Mouse (Mus musculus) MEL-GATA-1-ER (cell line): ENCODE data around the gene Srsf3.
"Not testable (repeated sequence)": the region's sequence is repeated elsewhere in the genome, so short reads cannot be mapped to it uniquely, and the experiment has no call there.

Experiments
- DNase-seq: peaks from one replicate; pipeline ENCODE4 v3.0.0-alpha.2; 2012; ENCODE audit warnings: low read depth; ENCODE audit errors: extremely low read depth

The Srsf3 gene

DNA sequence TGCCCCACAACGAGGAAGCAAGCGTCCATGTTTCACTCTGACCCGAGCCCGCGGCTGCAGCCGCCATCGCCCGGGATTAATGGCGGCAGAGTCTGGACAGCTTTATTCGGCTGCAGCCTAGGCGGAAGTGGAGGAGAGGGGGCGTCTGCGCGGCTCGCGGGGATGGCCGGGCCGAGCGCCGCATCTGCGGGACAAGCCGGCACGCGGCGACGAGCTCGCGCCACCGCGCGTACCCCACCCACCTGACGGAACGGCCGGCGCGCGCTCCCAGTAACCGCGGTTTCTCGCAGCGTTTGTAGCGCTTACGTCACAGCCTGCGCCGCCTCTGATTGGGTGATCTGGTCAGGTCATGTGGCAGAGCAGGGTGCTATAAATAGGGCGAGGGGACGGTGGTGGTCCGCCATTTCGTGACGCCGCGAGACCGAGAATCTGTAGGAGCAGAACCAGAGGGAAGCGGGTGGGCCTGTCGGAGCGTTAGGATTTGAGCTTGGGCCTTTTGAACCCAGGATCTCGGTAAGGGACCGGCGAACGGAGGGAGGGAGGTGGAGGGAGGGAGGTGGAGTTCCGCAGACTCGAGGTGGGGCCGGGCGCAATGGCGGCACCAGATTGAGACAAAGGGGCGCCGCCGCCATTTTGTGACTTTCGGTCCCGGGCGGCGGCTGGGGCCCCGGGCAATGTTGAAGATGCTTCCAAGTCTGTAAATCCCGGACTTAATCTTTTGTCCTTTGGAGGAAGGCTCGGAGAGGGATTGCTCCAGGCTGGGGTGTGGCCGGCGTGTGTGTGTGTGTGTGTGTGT is at the start of gene Srsf3:
TSS of gene Srsf3 (plus strand) at position 355 of the 796 bp plus-strand sequence.
- DNase-seq = peak; percentile 89

DNA sequence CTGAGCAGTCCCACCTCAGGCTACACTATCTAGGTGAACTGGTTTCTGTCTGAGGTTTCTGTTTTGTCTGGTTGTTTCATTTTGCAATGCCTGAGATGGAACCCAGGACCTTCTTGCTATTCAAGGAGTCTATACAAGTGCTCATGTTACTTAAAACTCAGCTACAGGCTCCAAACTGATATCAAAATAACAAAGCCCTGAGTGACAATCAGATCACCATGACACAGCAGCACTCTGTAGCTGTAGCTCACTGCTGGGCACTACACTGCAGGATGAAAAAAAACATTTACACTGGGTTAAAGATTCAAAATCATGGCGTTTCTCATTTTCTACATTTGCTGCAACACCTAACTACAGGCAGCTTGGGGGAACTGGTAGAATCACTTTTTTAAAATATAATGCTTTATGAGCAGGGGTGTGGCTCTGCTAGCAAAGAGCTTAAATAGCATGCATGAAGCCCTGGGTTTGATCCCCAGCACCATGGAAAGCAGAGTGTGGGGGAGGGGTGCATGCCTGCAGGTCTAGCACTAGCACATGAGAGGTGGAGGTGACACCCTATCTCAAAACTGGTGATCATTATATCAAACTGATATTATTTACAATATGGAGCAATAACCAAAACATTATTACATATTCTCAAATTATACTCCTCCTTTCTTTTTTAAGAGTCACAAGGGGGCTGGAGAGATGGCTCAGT is 47.6 kb upstream of the Srsf3 start:
- no peak for DNase-seq

DNA sequence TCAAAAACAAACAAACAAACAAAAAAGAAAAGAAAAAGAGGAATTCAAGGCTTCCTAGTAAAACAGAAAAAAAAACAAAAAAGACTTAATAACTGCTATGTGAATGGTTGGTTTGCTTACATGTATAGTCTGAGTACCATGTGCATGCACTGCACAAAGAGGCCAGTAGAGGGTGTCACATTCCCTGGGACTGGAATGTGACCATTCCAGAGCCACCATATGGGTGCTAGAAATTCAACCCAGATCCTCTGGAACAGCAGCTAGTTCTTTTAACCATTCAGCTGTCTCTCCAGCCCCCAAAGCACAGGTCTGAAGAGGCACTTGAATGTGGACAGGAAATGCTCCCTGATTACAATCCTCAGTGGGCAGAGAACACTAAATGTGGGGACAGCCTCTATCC is 45.6 kb upstream of the Srsf3 start:
- no peak for DNase-seq

DNA sequence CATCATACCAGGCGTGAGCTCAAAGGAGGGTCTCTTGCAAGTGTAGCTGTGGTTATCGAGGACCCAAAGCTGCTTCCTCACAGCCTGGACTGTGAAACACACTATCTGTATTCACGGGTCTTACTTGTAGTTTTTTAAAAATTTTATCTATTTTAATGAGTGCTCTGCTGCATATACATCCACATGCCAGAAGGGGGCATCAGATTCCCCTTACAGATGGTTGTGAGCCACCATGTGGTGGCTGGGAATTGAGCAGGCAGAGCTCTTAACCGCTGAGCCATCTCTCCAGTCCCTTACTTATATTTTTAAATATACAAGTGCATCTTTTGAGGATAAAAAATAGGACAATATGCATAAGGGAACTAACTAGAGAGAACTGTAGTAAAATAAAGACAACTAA is 44.7 kb upstream of the Srsf3 start:
- DNase-seq = peak; percentile 65

DNA sequence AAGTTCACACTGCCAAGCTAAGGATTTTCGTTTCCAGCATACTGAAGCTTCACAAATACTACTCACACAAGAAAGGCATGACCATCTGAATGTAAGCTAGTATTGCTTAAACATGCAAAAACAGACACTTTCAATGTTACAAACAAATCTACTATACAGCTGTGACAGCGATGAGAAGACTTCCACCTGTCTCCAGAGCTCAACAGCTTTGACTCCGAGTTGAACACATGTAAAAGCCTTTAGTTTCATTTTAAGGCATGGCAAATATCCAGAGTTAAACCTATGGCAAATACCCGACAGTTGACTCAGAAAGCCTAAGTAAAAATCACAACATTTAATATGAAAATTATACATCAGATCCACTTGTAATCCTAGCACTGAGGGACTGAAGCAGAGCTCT is 44.1 kb upstream of the Srsf3 start:
- DNase-seq = no peak

DNA sequence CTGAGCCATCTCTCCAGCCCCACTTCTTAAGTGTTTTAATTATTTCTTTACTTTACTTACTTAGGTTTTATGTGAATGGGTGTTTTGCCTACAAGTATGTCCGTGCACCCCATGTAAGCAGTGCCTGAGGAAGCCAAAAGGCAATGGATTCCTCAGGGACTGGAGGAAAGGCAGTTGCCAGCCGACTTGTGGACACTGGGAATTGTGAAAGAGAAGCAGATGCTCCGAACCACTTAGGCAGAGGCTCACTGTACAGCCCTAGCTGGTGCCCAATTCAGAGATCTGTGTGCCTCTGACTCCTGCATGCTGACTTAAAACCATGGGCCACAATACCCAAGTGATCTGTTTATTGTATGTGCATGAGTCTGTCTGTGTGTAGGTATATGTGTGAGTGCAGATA is 43.4 kb upstream of the Srsf3 start:
- no peak for DNase-seq

DNA sequence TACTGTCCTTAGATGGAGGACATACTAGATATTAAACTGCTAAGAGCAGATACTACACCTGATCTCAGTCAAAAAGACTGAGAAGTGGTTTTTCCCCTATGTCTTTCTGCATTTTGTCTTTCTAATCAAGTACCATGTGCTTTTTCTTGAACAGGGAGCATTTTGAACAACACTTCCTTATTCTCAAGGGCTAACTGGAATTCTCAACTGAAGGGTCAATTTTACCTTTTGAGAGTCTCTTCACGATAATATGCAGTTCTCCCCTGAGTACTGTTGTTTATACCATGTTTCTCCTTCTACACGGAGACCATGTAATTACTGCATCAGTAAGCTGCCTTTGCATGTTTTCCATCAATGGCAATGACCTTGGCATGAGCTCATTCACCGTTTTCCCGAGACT is 42.4 kb upstream of the Srsf3 start:
- no peak for DNase-seq

DNA sequence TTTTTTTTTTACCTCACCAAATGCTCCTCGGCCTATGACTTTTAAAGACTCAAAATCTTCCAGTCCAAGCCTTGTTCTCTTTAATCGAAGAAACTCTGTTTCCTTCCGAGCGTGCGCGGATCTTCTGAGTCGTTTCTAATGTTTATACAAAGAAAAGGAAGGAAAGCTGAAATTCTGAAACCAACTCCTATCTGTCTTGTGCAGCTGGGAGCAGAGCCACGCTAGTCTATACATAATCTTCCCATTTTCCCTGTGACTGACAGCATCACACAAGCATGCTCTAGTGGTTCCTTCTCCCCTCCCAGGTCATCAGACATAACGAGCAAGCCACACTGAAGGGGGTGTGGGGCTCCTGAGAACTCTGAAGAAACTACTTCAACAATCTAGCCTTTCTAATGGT is 41.1 kb upstream of the Srsf3 start:
- peak; percentile 76 for DNase-seq

DNA sequence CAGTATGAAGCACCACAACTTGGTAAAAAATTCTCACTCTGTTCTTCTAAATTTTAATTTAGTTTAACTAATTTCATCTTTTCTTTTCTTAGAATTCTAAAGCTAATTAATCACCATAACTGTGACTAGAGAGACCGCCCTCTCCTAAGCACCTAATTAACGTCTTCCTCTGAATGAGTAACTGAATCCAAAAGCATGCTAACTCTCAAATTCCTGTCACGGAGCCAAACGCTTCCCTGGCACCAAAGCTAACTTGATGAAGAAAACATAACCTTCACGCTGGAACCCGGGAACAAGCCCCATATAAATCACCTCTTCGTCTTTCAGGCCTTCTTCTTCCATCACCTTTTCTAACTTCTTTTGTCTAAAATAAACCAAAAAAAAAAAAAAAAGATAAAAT is 40.3 kb upstream of the Srsf3 start:
- DNase-seq = no peak

DNA sequence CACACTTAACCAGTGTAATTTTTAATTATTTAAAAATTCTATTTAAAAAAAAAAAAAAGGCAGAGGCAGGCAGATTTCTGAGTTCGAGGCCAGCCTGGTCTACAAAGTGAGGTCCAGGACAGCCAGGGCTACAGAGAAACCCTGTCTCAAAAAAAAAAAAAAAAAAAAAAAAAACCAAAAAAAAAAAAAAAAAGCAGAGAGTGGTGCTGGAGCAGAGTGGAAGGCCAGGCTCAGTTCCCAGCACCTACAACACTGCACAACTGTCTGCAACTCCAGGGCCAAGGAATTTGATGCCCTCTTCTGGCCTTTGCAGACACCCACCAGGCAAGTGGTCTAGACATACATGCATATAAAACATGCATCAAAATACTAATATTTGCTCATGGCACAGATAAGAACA is 39.4 kb upstream of the Srsf3 start:
- DNase-seq = not testable (repeated sequence)

DNA sequence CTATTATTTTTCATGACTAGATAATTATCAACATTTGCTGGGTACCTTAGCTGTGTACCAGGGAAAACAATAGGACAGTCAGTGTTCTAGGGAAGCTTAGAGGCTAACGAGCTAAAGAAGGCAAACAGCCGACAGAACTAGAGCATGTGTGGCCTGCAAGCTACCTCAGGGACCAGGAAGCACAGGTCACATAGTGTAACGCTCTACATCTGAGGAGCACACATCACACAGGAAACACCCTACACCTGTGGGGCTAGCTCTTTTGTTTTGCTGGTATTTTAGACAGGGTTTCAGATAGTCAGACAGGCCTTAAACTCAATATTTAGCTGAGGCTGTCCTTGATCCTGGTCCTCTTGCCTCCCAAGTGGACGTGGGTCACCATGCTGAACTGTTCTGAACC is 37.8 kb upstream of the Srsf3 start:
- DNase-seq = no peak

DNA sequence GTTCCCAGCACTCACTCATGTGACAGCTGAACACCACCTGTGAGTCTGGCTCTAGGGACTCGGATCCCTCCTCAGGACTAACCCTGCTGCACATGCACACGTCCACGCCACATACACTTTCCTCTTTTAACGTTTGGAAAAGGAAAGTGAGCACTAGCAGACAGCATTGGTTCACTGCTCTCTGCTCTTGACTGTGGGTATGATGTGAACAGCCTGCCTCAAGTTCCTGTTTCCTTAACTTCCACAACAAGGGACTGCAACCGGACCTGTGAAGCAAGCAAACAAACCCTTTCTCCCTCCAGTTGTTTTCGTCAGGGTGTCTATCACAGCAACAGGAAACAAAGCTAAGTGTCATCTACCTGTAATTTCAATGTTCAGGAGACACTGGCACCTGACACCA is 32.0 kb upstream of the Srsf3 start:
- DNase-seq = no peak

DNA sequence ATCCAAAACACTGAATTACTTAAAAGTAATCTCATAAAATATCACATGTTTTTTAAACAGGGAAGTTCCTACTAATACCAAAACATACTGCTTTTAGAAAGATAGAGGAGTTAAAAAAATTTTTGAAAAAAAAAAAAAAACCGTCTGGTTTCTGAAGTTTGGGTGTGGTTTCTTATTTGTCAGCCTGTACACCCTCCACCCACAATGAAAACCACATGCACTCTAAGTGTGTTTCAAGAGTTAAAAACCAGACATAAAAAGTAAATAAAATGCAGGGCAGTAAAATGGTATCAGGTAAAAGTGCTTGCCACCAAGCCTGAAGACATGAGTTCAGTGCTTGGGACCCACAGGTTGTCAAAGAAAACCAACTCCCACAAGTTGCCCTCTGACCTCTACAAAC is 28.7 kb upstream of the Srsf3 start:
- DNase-seq = no peak

DNA sequence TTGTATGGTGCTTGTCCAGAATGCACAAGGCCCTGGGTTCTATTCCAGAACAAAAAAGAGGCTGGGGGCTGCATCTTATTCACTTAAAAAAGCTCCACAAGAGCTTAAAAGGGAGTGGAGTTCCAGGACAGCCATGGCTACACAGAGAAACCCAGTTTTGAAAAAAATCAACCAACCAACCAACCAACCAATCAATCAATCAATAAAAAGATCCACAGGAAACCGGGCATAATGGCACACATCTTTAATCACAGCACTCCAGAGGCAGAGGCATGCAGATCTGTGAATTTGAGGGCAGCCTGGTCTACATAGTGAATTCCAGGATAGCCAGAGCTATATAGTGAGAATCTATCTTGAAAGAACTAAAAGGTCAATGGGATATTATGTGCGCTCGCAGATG is 27.4 kb upstream of the Srsf3 start:
- no peak for DNase-seq

DNA sequence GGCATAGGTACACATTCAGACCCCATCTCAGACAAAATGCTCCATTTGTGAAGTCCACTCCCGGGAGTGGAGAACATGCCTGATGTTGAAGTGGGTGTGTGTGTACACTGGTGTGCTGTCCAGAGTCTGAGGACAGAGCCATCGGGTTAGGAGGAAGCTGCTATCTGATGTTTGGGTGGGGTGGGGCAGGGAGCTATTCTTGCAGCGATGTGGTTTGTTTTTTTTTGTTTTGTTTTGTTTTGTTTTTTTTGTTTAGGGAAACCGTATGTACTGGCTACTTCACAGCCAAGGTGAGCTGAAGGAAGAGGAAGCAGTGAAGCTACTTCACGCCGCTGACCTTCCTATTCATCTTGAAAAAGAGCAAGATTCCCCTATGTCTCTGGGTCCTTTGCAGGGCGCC is 25.6 kb upstream of the Srsf3 start:
- no peak for DNase-seq

DNA sequence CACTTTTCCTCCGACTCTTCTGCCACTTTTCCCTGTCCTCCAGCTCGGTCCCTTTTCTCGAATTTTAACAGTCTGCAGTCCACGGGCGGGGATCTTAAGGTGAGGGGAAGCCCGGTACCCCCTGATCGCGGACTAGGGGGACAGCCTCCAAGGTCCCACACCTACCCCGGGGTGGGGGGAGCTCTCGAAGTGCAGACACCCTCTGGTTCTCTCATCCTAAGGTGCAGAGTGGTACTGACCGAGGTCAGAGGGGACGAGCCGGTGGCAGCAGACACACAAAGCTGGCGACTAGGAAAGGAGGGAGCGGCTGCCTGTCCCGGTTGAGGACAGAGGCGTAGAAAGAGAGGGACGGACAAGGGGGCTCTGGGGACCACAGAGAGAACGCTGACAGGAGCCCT is 25.2 kb upstream of the Srsf3 start:
- DNase-seq = no peak

DNA sequence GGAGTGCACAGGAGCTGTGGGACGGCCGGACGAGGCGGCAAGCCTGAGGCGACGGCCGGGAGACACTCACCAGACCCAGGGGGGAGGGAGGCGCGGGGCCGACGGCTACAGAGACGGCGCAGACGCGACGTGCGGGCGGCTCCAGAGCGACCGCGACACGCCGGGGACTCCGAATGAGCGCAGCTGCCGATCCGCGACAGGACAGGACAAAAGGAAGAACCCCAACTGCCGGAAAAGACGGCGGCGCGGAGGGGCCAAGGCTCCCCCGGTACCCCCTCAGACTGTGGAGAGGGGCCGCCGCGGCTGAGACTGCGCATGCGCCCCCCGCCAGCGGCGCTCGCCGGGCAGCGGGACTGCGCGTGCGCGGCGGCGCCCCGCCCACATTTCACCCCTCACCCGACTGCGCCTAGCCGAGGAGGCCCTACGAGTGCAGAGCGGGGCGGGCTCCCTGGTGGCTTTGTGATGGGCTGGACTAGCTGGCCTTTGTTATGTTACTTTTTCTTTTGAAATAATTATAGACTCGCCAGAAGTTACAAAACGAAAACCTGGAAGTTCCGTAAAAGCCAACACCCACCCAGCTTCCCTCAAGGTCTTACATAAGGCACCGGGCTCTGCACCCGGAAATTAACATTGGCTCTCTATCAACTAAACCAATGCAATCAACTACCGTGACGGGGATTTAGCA is 24.6 kb upstream of the Srsf3 start, which contains the start of gene Stk38:
TSS of gene Stk38 (minus strand) at position 355 of the 685 bp plus-strand sequence.
- peak; percentile 65 for DNase-seq

DNA sequence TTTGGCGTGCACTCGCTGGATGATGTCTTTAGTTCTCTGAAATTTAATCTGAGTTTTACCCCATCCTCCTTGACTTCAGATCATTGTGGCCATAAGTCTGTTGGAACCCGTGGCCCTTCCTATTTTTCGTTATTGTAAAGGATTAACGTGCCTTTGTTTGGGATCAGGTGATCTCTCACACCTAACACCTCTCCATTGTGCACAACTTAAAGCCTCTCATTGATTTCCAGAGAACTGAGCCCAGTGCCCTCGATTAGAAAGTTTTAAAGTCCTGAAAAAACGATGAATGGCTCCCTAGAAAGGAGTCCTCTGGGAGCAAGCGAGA is 24.1 kb upstream of the Srsf3 start:
- DNase-seq = no peak

DNA sequence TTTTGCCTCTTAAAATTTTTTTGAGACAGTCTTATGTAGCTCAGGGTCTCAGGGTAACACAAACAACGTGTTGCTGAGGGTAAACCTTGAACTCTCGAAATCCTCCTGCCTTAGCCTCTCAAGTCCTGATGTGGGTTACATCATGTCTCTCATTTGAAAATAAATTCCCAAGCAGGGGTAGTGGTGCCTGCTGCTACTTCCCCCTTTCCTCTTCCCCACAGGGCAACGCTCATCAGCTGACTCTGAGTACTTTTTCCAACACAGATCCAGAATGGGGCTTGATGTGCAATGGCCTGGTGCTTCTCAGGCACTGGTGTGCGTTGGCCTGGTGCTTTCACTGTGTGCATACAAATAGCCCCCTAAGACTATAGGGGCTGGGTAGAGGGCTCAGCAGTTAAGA is 23.2 kb upstream of the Srsf3 start:
- DNase-seq = no peak

DNA sequence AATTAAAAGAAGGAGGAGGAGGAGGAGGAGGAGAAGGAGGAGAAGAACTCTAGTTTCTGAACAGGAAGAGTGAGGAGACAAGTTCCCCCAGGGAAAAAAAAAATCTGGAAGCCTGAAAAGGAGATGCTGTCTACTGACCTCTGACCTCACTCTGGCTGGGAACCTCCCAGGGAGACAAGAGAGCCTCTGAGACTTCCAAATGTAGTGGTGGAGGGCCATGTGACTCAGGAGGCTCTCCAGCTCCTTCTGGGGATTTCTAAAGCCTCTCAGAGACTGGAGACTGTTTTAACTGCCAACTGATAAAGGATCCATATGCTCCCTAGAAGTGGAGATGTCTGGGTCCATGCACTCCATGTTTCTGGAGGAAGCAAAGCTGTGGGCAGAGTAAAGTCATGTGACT is 18.2 kb upstream of the Srsf3 start:
- DNase-seq = no peak

DNA sequence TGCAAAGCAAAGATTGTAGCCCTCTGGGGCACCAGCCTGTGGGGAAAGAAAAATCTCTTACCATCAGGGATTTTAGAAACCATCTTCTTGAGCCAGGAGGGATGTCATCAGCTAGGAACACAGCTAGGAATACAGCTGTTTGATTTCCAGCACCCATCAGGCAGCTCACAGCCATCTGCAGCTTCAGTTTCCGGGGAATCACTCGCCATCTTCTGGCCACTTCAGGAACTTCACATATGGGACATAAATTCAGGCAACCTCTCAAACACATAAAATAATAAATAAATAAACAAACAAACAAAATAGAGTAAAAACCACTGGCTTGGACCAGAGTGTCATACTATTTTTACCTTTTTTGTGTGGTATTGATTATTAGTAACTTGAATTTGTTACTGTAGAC is 16.8 kb upstream of the Srsf3 start:
- DNase-seq = no peak

DNA sequence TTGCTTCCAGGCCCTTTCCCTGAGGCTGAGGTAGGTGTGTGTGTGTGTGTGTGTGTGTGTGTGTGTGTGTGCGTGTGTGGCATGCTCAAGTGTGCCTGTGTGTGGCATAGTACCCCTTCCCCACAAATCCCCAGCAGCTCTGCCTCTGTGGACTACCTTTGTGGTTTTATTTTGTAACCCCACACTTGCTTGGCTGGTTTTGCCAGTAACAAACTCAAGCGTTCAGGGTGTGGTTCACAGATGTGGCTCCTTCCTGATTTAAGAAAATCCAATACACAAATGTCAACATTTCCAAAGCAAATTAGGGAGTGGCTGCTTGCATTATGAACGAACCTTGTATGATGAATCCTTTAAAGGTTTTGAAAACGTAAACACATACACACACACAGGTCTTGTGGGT is 15.7 kb upstream of the Srsf3 start:
- no peak for DNase-seq
